Mouse (Mus musculus): ENCODE data around the gene Ubac2. TPM values are rescaled to one million over a fixed set of nuclear protein-coding genes. Genes with fewer than 3 reads are reported as not detected.
A peak's percentile ranks its signal among the peaks of the same experiment; 100 is the strongest.

The Ubac2 gene
- total RNA-seq, 2 experiments from 2014 or later = 6.4 to 8.4 TPM

DNA sequence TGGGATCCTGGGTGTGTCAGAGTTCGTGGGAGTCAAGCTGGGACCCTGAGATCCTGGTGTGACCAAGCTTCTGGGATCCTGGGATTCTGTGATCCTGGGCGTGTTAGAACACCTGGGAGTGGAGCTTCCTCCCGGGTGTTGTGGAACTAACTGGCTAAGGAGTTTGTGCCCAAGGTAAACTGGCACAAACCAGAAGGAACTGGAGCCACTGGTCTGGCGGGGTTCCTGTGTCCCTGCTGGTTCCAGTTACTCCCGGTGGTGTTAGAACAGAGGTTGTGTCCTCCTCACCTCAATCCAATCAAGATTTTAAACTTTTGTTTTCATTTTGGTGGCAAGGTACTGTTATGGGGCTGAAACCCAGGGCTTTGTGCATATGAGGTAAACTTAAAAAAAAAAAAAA is 67.7 kb downstream of the Ubac2 start:
- no peak for ATAC-seq (replicated peaks; ENCODE audit: low FRiP score, poor library complexity, severe bottlenecking)

DNA sequence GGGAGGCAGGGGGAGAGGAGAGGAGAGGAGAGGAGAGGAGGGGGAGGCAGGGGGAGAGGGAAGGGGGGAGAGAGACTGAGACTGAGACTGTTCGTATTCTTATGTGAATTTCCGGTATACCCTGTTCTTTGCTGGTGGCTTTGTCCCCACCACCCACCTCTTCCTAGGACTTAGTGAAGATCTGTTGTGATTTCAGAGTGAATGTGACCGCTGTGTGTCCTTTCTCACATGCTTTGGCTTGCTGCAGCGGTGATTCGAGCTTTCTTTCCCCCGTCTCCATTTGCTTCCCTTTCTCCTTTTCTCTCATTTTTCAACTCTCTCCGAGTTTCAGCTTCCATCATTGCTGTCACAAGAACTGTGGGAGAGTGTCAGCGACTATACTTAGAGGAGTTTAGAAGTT is 68.3 kb downstream of the Ubac2 start:
- ATAC-seq (replicated peaks; ENCODE audit: low FRiP score, poor library complexity, severe bottlenecking) = no peak

DNA sequence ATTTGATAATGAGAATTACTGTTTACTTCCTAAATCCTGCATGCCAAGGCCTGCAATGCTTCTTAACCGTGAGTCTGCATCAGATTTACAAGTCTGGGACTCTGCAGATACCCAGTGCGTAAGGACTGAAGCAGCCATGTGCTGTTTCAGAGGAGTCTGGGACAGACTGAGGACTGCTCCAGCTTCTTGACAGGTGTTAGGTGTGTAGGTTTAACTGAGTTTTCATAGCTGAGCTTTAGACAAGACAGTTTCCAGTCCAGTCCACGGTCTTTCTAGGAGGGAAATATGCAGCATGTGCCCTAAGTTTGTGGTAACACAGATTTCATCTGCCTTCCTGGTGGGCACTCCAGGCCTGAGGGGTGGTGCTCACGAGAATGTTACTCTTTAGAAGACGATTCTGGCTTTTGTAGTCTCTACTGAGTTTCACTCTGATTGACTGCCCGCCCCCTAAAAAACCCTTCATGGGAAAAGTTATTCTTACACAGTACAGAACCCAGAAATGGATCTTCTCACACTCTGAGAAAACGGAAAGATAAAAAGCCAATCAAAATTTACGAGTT is 68.9 kb downstream of the Ubac2 start:
- ATAC-seq (replicated peaks; ENCODE audit: low FRiP score, poor library complexity, severe bottlenecking) = no peak

DNA sequence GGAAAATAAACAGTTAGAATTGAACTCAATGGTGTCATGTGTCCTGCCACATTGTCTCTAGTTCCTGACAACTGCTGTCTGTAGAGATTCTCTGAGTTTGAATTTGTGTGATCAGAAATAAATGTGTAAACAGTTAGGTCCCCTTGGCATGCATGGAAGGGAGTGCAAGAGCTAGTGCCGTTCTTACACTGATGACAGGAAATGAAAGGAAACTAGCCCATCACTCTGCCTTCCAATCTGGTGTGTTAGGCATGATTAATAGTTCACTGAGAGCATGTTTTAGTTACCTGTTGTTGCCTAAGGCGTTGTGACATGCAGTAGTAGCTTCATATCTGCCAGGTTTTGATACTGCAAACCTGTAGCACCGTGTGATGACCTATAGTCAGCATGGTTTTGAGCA is 69.5 kb downstream of the Ubac2 start:
- ATAC-seq (replicated peaks; ENCODE audit: low FRiP score, poor library complexity, severe bottlenecking) = no peak

DNA sequence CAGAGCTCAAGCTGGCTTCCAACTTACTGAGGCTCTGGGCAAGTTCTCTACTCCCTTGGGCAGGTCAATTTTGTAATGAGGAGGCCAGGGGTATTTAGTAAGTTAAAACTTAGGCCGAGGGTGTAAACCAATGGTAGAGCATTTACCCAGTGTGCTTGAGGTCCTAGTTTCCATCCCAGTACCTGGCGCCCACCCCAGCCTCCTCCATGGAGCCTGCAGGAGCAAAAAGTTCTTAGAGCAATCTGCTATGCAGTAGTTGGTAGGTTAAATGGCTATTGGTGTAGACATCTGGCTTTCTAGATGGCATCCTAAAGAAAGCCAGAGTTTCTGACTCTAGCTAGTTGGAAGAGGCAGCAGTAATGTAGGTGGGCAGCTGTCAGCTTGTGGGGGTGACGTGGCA is 71.0 kb downstream of the Ubac2 start:
- ATAC-seq (replicated peaks; ENCODE audit: low FRiP score, poor library complexity, severe bottlenecking) = no peak

DNA sequence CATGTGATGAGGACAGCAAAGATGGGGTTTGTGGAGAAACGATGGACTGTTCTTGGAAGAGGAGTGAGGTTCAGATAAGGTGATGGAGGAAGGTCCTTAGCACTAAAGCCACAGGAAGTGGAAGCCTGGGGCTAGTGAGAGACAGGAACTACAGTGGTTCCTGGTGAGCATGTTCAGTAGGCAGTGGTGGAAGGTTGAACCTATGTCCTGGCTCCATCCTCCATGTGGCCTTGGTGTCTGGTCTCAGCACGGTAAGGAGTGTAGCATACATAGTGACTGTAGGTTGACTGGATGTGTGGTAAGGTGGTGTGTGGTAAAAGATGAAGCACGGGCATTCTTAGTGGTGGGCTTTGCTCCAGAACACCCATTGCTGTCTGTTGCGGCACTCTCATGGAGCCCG is 71.5 kb downstream of the Ubac2 start:
- no peak for ATAC-seq (replicated peaks; ENCODE audit: low FRiP score, poor library complexity, severe bottlenecking)

DNA sequence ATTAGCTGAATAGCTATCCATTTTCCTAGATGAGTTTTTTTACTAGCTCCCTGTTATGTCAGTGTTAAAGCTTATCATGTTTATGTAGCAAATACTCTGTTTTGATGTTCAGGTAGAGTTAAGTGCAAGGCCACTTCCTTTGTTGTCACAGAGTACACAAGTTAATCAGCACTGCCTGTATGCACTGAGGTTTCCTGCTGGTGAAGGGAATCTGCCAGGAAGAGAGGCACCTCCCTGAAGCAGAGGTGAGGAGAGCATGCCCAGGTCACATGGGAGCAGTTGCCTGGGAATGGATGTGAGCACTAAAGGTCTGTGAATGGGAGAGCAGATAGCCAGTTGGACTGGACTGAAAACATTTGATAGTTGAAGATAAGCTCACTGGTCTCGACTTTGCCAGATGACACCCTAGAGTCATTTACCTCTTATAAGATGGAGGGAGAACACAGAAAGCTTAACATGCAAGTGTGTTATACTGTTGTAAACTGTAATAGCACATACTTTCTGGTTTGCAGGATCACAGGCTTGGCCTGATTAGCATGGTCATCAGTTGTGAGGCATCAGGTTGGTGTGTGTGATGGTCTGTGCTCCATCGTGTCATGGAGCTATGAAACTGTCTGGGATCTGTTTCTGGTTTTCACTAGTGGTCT is 73.1 kb downstream of the Ubac2 start:
- 0 out of 2 replicates have a peak, but pooled peaks have one; percentile 27 for ATAC-seq (replicated peaks; ENCODE audit: low FRiP score, poor library complexity, severe bottlenecking)

DNA sequence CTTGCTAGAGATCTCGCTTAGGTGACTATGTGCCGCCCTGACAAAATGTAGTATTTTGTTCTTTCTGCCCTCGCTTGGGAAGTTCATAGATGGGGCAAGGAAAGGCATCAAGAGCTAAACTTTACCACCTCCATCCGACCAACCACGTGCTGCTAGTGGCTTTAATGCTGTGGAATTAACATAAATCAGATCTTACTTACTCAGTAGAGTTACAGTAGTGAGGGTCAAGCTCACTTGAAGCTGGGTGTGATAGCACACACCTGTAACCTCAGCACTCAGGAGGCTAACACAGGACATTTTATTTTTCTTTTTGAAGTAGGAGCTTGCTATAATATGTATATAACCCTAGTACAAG is 73.6 kb downstream of the Ubac2 start:
- ATAC-seq (replicated peaks; ENCODE audit: low FRiP score, poor library complexity, severe bottlenecking) = no peak

DNA sequence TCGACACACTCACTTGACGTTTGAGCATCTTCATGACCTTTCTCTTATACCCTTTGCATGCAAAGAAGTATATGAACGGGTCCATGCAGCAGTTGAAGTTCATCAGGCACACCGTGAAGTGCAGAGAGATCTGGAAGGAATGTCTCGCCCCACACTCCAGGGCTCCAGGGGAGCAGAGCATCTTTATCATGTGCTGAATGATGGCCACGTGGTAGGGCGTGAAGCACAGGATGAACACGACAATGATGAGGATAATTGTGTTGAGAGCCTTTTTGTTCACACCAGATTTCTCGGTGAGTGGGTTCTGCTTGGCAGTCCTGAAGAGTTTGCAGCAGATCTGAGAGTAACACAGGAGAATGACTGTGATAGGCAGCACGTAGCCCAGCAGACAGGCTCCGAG is 75.7 kb downstream of the Ubac2 start:
- no peak for ATAC-seq (replicated peaks; ENCODE audit: low FRiP score, poor library complexity, severe bottlenecking)

DNA sequence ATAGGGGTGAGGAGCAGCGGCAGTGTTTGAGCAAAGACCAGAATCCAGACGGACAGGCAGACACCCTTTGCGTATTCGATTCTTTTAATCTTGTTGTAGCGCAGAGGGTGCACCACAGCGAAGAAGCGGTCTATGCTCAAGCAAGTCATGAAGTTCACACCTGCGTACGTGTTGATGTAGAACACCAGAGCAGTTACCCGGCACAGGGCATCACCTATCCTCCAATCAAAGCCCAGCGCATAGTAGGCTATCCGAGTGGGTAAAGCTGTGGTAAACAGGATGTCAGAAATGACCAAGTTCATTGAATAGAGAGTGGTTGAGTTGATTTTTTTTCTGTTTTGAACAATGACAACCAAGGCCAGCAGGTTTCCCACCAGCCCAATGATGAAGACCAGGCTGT is 76.2 kb downstream of the Ubac2 start:
- ATAC-seq (replicated peaks; ENCODE audit: low FRiP score, poor library complexity, severe bottlenecking) = no peak

DNA sequence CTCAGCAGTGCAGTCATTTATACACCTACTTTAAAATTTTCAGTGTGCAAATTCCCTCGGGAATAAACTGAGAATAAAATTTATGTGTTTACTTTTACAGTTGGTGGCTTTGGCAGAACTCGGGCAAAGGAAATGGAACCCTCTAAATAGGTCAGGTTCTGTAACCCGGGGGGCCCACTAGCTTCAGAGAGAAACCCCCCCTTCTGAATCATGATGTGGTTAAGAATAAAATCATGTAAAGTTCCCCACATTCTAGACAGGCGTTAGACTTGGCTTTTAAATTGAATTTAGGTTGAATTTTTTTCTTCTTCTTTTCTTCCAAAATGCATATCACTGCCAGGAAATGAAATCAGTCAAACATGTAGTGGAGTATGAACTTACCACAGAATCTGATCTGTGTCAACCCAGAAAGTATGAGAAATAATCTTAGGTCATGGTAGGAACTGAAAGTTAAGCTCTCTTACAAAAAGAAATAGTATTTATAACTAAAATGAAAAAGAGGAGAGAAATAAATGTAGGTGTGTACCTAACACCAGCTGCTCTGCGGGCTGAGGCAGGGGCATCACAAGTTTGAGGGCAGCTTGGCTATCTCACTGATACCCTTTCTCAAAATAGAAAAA is 76.9 kb downstream of the Ubac2 start:
- no peak for ATAC-seq (replicated peaks; ENCODE audit: low FRiP score, poor library complexity, severe bottlenecking)

DNA sequence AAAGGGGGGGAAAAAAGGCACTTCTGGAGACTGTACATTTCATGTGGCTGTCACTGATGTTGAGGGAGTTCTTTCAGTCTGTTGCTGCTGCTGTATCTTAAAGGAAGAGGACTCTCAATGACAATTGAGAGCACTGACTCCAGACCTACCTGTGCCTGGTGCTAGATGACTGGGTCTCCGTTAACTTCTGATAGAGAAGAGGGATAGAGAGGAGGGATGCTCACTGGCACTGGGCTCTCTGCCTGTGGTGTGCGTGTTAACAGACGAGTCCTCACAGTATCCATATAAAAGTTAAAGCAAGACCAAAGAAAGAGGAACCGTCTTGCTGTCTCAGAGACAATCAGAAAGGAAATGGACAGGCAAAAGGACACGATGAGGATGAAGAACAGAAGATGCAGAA is 77.9 kb downstream of the Ubac2 start:
- no peak for ATAC-seq (replicated peaks; ENCODE audit: low FRiP score, poor library complexity, severe bottlenecking)

DNA sequence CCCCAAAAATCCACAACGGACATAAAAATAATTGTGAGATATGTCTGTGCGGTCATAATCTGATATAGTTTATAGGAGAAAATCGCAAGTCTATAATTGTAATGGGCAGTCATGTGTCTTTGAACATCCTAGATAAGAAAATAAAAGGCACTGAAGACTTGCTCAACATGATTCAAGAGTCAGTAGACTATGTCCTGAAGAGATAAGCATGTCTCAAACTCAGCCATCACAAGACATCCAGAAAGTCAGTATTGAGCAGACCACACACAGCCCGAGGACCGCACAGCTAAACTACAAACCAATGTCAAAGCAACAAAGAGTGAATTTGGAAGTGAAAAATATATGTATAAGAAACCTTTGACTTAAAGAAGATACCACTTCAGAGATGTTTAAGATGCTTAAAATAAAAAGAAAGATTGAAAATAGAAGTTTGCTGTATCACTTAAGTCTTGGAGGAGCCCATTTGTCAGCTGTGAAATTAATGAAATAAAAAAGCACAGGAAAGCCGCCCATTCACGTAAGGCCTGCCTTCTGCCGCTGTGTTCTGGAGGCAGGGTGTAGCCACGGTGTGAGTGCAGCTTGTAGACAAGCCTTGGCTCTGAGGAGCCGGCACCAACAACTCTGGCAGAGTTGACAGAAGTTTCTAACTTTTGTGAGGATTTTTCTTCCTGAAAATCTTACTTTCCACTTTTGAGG is 78.9 kb downstream of the Ubac2 start:
- ATAC-seq (replicated peaks; ENCODE audit: low FRiP score, poor library complexity, severe bottlenecking) = no peak

DNA sequence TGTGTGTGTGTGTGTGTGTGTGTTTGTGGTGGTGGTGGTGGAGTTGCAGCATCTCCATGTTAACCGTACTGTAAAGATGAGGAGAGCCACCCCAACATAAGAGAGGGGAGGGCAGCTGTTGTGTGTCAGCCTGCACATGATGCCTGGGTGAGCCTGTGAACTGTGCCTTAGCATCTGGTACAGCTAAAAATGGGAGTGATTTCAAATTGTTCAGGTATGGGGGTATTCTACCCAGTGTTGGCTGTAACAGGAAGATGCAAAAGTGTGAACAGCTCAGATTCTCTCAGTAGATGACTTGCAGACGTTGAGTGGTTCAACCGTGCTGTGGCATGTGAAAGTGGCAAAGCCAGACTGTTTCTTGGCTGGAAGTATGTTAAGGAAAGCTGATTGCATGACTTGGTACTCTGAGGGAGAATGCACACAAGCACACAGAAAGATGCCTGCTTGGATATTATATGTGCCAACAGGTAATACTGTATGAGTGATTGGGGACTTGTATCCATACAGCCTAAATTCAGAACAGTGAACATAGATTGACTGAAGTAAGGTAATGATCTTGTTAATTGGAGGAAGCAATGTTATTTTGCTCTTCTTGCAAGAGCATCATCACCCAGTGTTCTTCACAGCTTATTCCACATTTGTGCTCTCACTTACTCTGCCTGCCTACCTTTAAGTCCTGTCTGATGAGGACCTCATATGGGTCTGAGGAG is 79.8 kb downstream of the Ubac2 start:
- ATAC-seq (replicated peaks; ENCODE audit: low FRiP score, poor library complexity, severe bottlenecking) = no peak

DNA sequence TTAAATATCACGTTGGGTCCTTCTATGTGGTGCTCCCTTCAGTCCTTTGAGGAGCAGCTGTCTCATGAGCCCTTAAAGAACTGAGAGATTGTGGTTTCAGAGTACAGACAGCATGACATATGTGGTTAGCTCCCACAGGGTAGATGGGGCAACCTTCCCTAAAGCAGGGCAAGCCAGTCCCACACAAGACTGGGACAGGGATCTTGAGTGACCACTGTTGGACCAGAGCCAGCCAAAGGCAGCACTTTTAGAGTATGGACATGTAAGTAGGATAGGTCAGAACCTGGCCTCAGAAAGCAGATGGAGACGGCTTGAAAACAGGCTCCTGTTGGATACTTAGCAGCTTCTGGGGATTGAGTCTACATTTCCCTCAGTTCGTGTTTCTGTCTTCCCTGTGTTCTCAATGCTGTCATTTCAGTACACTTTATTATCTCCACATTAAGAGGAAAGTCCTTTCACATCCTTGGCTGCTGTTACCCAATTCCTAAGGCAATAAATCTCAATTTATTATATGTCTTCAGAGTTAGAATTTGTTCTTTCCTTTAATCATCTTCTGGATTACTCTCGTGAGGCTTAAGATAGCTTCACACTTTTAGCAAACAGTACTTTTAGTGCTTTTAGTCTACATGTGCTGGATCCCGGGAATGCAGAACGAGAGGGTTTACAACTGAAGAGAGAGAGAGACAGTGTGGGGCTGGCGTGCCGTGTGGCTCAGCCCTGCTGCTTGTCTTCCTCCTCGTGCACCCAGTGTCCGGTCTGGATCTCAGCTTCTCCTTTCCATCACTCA is 80.5 kb downstream of the Ubac2 start:
- ATAC-seq (replicated peaks; ENCODE audit: low FRiP score, poor library complexity, severe bottlenecking) = no peak

DNA sequence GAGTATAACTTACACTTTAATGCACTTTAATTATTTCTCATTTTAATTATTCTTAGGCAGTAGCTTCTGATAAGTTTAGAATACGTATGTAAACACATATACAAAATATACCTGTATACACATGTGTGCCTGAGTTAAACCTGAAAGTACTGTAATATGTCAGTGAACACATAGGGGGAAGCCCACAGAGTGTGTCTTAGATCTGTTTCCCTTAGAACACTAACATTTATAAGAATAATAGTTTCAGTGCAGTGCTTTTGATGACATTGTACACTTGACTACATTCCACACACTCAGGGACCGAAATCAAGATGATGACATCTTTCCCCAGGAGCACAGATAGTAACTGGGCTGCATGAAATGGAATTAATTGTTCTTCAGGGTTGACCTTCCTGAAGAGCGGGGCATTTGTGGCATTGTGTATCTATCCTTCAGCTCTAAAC is 81.1 kb downstream of the Ubac2 start:
- ATAC-seq (replicated peaks; ENCODE audit: low FRiP score, poor library complexity, severe bottlenecking) = no peak

DNA sequence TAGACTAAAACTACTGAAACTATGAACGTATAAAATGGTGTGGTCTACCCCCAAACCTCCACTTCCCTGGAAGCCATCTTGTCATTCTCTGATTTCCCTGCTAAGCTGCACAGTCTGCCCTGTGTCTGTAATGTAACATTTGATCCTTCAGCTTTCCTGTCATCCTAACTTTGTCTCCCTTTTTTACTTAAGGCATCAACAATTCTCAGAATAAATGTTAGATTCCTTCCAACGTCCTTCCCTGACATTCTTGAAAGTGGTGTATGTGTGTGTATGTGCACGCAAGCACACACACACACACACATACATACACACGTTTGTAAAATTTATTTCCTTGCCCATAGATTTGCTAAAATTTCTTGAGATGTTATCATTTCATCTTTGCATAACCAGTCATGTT is 81.6 kb downstream of the Ubac2 start:
- ATAC-seq (replicated peaks; ENCODE audit: low FRiP score, poor library complexity, severe bottlenecking) = no peak

DNA sequence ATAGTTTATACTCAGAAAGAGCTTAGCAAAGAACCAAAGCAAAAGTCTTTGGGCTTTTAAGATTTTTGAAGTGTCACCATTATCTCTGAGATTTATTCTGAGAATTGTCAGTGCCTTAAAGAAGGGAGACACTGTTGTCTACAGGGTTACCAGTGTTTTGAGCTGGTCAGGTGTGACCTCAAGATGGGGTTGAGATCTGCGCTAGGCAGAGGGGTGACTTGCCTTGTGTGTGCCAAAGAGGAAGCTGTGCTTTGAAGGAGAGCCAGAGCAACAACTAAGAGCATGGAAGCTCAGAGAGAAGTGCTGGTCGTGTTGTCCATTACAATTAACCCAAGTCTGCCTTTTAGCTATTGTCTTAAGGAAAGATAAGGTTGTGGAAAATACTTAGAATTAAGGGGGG is 82.1 kb downstream of the Ubac2 start:
- ATAC-seq (replicated peaks; ENCODE audit: low FRiP score, poor library complexity, severe bottlenecking) = no peak

DNA sequence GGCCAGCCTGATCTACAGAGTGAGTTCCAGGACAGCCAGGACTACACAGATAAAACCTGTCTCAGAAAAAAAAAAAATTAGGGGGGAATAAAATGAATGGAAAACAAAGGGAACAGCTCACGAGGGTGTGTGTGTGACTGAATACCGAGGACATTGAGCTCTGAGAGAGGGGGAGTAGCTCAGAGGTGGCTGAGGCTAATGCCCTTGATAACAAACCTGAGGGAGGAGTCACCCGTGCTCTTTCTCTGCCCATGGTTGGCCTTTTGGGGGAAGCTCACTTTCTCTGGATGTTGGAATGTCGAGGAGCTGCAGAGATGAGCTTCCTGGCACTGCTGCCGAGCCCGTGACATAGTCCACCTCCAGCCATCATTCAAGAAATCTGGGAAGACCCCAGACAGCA is 82.6 kb downstream of the Ubac2 start:
- no peak for ATAC-seq (replicated peaks; ENCODE audit: low FRiP score, poor library complexity, severe bottlenecking)
